Mouse (Mus musculus): ENCODE measurements around the gene Nr4a1. TPM values are rescaled to one million over a fixed set of nuclear protein-coding genes. Genes with fewer than 3 reads are reported as not detected.

The Nr4a1 gene
- total and polyA plus RNA-seq, 3 experiments = 415 to 565 (median 560) TPM

DNA sequence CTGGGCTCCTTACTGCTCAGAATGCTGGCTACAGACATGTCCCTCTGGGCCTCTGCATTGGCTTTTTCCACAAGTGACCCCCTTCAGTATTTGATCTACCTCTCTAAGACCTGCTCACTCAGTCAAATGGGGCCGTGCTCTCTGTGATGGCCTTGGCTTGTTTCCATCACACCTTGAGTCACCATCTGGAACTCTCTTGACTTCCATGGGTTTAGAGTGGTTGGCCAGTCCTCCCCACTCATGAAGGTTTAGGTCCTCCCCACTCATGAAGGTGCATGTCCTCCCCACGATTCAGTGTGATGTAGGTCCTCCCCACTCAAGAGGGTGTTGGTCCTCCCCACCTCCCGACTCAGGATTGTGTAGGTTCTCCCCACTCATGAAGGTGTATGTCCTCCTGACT is 20.9 kb upstream of the Nr4a1 start:
- DNase-seq = peak; percentile 39

DNA sequence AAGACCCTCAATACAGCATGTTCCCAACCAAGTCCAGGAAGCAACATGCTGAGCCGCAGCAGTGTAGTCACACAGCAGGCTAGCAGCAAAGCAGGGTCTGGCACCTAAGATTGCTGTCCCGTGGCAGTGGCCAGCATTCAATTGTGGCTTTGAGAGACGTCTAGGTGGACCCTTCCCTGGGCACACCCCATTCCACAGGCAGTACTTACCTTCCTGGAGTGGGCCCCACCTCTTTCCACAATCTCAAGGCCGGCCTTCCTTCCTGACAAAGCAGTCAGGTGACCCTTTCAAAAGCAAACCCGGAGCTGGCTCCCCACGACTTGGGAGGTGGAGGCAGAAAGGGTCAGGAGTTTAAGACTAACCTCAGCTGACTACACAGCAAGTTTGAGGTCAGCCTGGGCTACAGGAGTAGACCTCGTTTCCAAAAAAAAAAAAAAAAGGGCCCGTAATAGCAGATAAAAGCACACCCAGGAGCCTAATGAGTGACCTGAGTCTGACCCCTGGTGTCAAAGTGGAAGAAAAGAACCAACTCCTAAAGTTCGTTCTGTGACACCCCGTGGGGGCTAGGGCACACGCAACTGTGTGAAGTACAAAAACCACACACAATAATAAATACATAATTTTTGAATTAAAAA is 20.3 kb upstream of the Nr4a1 start:
- peak; percentile 3 for DNase-seq

DNA sequence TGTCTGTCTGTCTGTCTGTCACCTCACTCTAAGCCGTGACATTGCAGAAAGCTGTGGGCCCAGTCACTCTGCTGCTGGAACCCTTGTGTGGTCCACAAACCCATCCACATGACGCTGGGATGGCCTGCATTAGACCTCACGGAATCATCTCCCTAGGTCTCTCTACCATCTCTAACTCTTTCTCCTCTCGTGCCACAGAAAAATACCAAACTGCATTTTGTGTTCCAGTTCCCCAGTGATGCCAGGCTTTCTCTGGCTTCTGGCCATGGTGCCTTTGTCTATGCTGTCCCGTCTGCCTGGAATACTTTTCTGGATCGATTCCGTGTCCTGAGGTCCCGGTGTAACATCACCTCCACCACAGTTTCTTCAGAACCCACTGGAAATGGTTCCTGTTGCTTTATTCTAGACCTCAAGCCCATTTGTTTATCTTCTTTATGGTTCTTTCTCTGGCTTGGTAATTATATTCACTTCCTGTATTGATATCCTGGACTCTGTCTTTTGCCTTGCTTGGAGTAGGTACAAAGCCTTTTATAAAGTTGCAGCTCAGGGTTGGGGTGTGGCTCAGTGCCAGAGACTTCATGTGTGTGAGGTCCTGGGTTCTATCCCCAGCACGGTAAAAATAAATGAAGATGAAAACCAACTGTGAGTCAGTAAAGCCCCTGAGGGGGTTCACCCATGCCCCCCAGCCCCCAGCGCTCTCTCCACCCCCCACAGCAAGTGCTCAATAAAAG is 19.3 kb upstream of the Nr4a1 start:
- peak; percentile 1 for DNase-seq

DNA sequence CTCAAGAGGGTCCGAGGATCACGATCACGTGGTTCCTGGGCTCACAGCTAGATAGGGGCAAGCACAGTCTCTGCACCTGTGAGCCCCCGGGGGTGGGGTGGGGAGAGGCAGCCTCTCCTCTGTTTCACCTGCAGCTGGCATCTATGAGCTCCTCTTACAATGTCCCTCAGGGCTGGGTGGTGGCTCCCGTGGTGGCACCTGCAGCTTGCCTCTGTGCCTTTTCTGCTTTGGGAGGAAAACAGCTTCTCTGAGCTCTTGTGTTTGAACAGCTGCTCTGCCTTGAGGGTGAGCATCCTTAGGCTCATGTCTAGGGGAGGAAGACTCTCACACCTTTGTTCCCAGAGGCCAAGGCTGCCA is 18.7 kb upstream of the Nr4a1 start:
- DNase-seq = peak; percentile 2

DNA sequence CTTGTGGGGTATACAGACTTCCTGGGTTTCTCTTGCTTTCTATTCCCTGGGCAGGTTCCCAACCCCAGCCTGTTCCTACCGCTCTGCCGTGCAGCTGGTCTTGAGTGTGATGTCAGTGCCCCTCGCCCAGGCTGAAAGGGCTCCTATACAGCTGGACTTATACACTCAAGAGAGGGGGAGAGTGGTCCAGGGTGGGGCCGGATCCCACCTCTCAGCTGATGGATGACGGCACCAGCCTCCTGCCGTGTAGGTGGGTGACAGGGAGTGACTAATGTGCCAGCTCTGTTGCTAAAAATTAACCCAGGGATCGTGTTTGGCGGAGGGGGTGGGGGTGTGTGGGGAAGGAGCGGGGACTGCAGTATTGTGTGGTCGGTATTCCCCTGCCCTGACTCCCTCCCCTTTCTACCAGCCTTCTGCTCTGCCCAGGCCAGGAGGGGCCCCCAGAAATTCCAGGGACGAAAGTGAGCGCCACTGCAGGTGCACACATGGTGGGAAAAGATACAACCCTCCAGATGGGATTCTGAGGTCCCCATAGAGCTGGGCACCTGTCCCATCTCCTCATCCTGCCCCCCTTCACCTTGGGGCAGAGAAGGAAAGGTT is 18.2 kb upstream of the Nr4a1 start:
- peak; percentile 3 for DNase-seq

DNA sequence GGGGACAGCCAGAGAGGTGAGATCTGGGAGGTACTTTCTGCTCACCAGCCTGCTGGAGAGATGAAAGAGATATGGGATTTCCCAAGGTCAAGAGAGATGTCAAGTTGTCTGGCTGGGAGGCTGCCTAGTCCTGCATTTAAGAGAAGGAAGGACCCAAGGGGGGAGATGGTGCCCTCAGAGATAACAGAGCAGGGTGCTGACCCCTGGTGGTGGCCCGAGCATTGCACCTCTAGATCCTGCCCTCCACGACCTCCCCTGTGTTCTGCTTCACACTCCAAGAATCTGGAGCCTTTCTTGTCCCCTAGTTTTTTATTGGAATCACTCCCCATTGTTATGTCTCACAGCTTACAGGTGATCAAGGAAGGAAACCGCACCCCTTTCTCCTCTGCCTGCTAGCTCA is 17.2 kb upstream of the Nr4a1 start:
- DNase-seq = peak; percentile 78

DNA sequence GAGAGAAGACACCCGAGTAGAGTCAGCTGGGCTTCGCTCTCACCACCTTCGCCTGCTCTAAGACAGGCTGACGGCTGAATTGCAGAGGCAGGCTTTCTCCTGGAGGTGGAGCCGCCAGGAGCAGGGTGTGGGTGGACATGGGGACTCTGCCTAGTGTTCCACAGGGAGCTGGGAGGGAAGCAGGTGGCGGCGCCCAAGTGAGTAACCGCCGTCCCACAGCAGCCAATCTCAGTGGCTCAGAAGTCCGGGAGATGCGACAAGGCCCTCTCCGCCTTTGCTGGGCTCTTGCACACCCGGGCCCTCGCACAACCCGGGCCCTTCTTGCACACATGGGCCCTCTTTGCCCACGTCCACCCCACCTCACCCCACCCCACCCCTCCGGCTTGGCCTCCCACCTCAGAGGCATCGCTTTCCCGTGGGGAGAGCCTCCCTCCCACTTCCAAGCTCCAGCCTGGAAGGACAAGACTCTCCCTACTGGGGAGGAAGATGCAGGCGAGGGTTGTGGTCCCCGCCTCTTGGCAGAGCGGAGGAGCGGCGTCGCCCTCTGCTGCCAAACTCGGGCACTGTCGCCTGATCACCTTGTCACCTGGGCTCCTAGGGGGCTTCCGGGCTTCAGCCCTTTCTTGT is 15.1 kb upstream of the Nr4a1 start:
- DNase-seq = peak; percentile 57

DNA sequence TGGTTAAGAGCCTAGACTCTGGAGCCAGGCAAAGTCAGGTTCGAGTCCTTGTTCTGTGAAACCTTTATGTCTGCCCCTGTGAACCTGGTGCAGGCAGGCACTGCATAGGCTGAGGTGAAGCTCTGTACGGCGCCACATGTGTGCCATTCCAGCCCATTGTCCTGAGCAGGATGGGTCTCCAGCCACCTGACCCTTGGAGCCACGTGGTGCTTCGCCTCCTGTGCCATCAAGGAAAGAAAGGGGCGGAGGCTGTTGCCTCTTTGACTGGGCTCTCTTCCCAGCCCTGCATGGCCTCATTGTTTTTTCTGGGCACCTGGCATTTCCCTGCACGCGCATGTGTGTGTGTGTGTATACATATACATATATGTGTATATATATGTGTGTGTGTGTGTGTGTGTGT is 14.2 kb upstream of the Nr4a1 start:
- DNase-seq = peak; percentile 3

DNA sequence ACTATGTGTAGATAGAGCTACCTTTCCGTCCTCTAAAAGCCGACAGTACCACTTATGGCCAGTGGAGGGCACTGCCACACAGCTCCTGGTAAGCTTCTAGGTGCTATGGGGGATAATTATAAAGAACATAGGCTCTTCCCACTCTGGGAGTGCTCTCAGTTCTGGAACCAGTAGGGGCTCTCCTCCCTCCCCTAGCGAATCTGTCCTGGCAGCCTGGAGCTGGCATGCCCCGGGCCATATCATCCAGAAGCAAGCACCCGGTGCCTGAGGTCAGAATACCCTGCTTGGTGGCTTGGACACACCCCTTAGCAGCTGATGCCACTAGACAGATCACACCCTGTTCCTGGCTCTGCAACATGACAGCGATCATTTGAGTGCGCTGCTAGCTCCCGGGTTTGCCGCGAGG is 13.3 kb upstream of the Nr4a1 start:
- DNase-seq = peak; percentile 88

DNA sequence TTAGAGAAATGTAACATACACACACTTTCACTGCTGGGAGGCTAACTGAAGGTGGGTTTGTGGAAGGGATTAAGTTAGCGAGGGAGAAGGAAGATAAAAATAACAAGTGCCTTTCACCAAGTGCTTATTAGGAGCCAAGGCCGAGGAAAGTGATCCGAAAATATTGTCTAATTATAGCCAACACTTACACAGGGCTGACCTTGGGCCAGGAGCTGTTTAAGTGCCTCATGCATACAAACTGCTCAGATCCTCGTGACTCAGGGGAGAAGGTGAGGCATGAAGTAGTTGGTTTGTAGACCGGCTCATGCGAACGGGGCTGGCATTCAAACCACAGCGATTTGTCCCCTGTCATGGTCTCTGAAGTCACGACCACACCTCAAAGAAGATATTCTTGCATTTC is 12.8 kb upstream of the Nr4a1 start:
- no peak for DNase-seq

DNA sequence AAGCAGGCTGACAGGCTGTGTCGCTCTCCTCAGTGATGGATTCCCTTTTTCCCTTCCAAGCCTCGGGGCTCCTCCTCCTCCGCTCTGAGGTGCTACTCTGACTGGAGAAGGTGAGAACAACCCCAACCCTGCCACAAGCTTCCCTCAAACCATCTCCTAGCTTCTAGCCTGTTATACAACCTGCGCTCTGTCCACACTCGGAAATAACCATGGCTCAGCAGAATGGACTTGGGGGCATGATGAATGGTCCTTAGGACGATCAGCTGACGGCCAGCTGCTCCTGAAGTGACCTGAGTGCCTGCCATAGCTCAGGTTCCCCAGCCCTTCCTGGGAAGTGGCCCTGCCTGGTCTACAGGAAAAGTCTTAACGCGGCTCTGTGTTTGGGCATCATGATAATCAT is 12.2 kb upstream of the Nr4a1 start:
- DNase-seq = no peak

DNA sequence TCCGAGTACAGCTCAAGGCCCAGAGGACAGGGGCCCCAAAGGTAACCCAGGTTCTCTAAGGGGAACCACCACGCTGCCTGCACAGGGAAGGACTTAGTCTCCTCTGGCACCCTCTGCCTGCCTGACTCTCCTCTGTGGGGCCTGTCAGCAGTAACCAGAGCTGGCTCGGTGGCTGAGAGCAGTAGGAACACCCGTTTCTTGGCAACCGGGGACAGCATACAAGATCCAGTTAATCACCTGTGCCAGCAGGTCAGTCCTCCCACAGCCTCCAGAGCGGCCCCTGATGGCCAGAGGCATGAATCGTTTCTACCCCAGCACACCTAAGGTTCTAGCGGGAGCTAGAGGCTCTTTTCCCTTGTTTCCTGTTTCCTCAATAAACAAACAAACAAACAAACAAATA is 11.4 kb upstream of the Nr4a1 start:
- no peak for DNase-seq

DNA sequence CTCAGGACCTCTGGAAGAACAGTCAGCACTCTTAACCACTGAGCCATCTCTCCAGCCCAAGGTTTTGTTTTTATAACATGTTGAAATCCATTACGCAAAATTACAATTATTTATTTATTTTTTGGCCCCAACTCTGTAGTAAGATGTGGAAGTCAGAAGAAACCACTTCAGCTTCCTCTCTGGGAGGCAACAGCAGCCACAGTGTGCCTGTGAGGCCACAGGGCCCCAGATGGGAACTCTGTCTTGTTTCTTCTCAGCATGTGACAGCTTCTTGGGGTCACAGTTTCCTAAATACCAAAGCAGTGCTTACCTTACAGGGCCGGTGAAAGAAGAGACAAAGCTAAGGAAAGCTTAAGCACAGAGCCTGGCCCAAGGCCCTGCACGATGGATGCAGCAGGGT is 10.1 kb upstream of the Nr4a1 start:
- no peak for DNase-seq

DNA sequence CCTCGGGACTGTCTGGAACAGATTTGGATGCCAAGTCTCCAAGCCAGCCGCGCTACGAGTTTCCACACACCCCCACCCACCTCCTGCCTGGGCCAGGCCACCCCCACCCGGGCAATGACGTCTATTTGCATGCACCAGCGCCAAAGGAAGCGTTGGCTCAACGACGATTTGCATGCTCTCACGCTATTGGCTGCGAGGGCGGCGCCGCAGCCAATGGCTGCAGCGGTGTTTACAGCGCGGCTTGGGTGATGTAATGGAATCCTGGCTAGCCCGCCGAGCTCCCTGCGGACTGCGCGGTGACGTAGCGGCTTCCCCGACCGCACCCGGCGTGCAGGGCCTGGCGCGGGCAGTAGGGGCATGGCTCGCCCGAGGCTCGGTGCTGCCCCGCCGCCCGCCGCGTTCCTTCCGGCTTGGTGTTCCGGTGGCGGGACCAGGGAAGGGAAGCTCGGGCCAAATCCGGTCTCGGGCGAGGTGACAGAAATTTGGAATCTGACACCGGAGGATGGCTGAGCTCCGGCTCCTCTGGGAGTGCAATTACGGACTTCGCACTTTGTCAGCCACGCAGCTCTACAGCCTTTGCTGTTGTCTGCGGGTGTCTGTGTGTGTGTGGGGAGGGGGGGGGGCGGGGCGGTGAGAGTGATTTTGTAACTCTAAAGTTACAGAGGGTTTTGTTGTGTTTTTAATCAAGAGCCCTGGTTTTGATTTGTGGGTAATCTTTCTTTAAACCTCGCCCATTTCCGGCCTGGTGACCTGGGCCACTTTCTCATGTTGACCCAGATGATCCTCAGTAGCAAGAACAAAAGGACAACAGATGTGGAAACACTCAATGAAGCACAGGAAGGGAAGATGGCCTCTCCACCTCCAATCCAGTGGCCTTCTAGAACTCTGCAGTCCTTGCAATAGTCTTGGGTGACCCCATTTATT is 7.6 kb upstream of the Nr4a1 start:
- DNase-seq = peak; percentile 98

DNA sequence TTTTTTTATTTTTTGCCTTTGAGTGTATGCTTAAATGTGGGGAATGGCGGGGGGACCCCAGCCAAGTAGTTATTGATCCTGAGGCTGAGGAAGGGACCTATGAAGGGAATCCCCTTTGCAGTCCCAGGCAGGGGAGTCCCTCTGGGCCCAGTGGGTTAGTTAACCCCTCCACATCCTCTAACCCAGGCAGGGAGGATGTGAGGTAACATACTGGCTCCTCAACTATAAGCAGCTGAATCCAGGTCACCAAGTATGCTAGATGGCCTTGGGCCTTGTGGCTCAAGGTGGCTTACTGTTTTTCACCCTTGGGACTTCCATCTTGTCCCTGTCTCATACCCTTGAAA is 6.9 kb upstream of the Nr4a1 start:
- DNase-seq = peak; percentile 30

DNA sequence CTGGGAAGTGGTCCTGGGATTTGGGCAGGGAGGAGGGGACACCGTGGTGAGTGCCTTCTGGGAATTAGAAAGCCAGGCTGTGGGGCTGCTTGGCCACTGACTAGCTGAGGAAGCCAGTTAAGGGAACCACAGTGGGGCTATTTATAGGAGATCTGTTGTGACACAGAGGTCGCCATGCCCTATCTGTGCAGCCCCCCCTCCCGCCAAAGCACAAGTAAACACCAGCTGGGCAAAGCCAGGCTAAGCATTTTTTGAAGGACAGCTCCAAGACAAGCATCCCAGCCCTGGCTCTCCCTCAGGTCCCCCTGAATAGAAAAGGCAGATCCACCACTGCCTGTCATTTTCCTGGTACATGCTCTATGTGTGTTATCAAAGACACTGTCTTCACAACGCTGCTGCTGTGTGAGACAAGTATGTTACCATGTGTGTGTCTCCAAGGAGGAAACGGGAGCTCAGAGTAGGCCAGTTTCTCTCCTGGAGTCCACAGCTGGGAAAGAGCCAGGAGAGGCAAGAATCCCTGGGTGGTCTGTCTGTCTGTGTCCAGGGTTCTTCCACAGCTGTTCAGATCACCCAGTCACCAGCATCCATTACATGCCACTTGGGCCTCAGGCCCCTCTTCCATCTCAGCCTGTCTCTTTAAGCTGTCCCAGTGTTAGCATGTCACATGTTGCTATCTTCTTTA is 5.9 kb upstream of the Nr4a1 start:
- peak; percentile 14 for DNase-seq

DNA sequence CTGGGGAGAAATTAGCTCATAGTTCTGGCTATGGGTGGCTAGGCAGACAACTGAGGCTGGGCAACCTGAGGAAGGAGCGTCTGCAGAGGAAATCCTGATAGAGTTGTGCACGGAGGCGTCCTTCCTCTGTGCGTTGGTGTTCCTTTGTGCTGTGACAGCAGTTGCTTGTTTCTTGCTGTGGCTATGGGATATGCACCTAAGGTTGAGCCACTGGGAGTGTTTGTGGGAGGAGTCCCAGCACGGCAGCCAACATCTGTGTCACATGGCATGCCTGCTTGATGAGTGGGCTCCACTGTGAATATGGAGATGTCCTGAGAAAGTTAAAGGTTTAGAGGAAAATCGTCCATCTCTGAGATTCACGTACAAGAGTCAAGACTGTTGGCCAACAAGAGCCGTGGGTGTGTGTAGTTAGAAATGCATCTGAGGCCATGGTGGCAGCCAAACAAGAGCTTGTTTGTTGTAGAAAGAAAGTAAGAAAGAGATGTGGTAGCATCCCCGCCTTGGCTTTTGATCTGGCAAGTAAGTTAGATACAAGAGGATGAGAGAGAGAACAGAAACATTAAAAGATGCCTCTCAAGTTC is 3.8 kb upstream of the Nr4a1 start:
- DNase-seq = no peak

DNA sequence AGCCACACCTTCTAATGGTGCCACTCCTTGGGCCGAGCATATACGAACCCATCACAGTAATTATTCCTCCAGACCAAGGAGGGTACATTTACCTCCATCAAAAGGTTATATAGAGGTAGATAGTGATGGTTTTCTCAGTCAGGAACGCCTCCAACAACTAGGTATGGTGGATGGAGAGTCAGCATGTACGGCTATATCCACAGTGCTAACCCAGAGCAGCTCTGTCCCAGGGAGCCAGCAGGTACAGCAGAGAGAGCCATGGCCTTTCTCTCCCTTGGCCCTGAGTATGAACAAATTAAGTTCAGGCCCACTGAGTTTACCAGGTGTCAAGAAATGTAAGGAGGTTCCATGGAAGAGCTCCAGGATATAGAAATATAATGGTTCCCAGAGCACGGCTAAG is 2.1 kb upstream of the Nr4a1 start:
- DNase-seq = no peak

DNA sequence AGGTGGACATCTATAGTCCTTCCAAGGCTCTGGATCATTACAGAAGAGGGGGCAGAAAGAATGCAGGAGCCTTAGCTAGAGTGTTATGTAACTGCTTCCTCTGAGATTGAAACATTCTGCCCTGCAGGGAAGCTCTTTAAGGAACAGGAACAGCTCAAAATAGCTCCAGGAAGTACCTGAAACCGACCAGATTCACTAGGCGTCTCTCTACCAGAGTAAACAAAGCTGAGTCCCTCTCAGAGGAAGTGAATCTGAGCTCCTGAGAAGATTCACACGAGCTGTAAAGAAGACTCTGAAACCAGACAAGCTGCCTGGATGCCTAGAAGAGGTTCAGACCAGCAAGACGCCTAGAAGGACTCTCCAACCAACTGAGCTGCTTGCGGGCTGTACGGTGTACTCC is 1.5 kb upstream of the Nr4a1 start:
- DNase-seq = no peak

DNA sequence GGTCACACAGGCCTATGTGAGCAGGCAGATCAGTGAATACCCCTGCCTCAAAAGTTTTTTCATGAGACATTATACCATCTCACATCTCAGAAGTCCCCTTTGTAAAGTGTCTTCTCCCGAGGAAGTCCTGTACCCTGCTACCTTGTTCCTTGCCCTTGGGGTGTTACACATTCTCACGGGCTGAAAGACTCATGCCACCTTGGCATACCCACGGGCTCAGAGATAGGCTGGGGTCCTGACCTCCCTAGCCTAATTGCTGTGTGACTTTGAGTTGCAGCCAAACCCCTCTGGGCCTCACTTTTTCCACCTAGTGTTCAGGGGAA is 545 bp upstream of the Nr4a1 start:
- no peak for DNase-seq

DNA sequence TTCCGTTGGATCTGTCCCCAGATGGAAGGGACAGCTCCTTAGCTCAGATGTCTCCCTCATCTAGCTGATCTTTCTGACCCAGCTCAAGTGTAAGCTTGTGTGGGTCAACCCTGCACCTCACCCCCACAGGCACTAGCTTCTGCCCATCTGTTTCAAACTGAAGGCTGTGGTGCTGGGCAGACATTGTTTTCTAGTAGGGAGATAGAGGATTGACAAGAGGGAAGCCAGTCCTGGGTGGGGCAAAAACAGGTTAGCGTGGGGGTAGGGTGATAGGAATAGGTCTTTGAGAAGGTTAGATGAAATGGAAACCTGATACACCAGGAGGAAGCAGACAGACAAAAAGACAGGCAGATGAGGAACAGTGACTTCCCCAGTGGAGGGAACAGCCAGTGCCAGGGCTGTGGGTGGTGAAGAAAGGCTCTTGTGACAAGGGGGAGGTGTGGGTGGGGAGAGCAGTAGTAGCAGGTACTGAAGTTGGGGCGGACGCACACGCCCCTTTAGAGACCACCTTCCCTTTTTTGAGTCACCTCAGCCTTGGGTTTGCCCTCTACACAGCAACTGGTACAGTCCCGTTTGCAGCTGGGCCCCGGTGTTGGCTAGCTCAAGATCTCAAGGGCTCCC is 1.9 kb downstream of the Nr4a1 start:
- DNase-seq = no peak
